Mouse (Mus musculus): ENCODE results near the gene Ccdc85b. TPM values are rescaled to one million over a fixed set of nuclear protein-coding genes. Genes with fewer than 3 reads are reported as not detected.
A peak's percentile ranks its signal among the peaks of the same experiment; 100 is the strongest.

Ccdc85b gene
- total and polyA plus RNA-seq, 3 experiments: 3.6 to 7.6 TPM; not detected in 1

- peak overlapping the region; percentile 64 for H3K27ac ChIP-seq (ENCODE audit: control insufficient read depth, low read depth, low read length)
- TF ChIP-seq ZMIZ1 (IDR thresholded peaks at IDR 0.05; ENCODE audit: low read depth, low read length) (no peak), SMC3 (IDR thresholded peaks at IDR 0.05; ENCODE audit: low read depth, low read length) (no peak), GABPA (IDR thresholded peaks at IDR 0.05; ENCODE audit: low read depth, low read length) (no peak), RAD21 (IDR thresholded peaks at IDR 0.05; ENCODE audit: low read depth, low read length) (no peak), CHD2 (IDR thresholded peaks at IDR 0.05; ENCODE audit: low read length) (no peak), SIN3A (IDR thresholded peaks at IDR 0.05; ENCODE audit: low read length) (no peak), MAX (IDR thresholded peaks at IDR 0.05; ENCODE audit: low read length) (no peak), POLR2A (IDR thresholded peaks at IDR 0.05; ENCODE audit: control insufficient read depth in 1 of 2, insufficient read depth in 1 of 2, low read depth in 1 of 2, low read length in 2 of 2, poor library complexity in 1 of 2) (no peak), CHD1 (IDR thresholded peaks at IDR 0.05; ENCODE audit: low read depth, low read length) (no peak), ZKSCAN1 (IDR thresholded peaks at IDR 0.05; ENCODE audit: low read depth, low read length) (no peak), TAL1 (IDR thresholded peaks at IDR 0.05; ENCODE audit: low read length) (no peak), RCOR1 (IDR thresholded peaks at IDR 0.05; ENCODE audit: low read depth, low read length) (no peak), ETS1 (IDR thresholded peaks at IDR 0.05; ENCODE audit: low read depth, low read length) (0 out of 2 replicates have a peak, but pooled peaks have one; percentile 17), EP300 (IDR thresholded peaks at IDR 0.05; ENCODE audit: low read depth in 1 of 2, low read length in 2 of 2) (0 out of 4 replicates have a peak, but pooled peaks of 1 of the 2 experiments have one; percentile 6), TCF12 (IDR thresholded peaks at IDR 0.05; ENCODE audit: low read depth, low read length) (no peak), MXI1 (IDR thresholded peaks at IDR 0.05; ENCODE audit: low read depth, low read length) (no peak), JUND (IDR thresholded peaks at IDR 0.05; ENCODE audit: low read depth, low read length) (no peak), CTCF (IDR thresholded peaks at IDR 0.05 in 2 of 3, conservative IDR thresholded peaks at IDR 0.05 in 1 of 3; ENCODE audit: control insufficient read depth in 1 of 3, insufficient read depth in 1 of 3, low read depth in 2 of 3, low read length in 3 of 3, poor library complexity in 1 of 3, severe bottlenecking in 1 of 3) (no peak), NELFE (IDR thresholded peaks at IDR 0.05; ENCODE audit: low read depth, low read length) (no peak), GATA1 (IDR thresholded peaks at IDR 0.05; ENCODE audit: low read depth, low read length) (peak; percentile 32; the same call in 1 of the 2 replicates)
Observed at GRCm38 (mm10) chr19:5408057-5409001, 49.4 kb downstream of the Ccdc85b start.

GRCm38 (mm10) chr19:5407133-5407532 is 50.6 kb downstream of the Ccdc85b start:
- Histone ChIP-seq H3K4me3 (ENCODE audit: control insufficient read depth in 1 of 2, insufficient read depth in 1 of 2, low read depth in 2 of 2, low read length in 2 of 2) (peak overlapping the region; percentile 45 to 79), H3K27ac (ENCODE audit: control insufficient read depth, low read depth, low read length) (peak overlapping the region; percentile 75), H3K9me3 (replicated peaks; ENCODE audit: insufficient read depth, low read length) (no peaks in the 10 kb centered on the region), H3K79me2 (ENCODE audit: control insufficient read depth, insufficient read depth, low read length, poor library complexity) (no peaks in the 10 kb centered on the region), H3K36me3 (ENCODE audit: control insufficient read depth in 1 of 2, insufficient read depth in 2 of 2, low read length in 2 of 2) (peaks cover 0 to 3% of the 10 kb centered on the region in 2 experiments; a peak in 2 of 4 replicates), H3K27me3 (ENCODE audit: control insufficient read depth in 1 of 2, insufficient read depth in 2 of 2, low read length in 2 of 2) (no peaks in the 10 kb centered on the region), H3K9ac (ENCODE audit: control insufficient read depth, low read depth, low read length, poor library complexity, severe bottlenecking) (peak overlapping the region; percentile 79), H3K4me1 (ENCODE audit: control insufficient read depth in 1 of 2, insufficient read depth in 2 of 2, low read length in 2 of 2) (peaks cover 6 to 19% of the 10 kb centered on the region in 2 experiments)
- peak; percentile 85 for DNase-seq (ENCODE audit: low read depth, low spot score)
- TF ChIP-seq CHD1 (IDR thresholded peaks at IDR 0.05; ENCODE audit: low read depth, low read length) (no peak), MAZ (IDR thresholded peaks at IDR 0.05; ENCODE audit: low read depth, low read length) (no peak), MEF2A (IDR thresholded peaks at IDR 0.05; ENCODE audit: extremely low read depth, insufficient replicate concordance, low read depth, low read length, poor library complexity, severe bottlenecking) (no peak), TBP (IDR thresholded peaks at IDR 0.05; ENCODE audit: low read depth, low read length) (no peak), POLR2AphosphoS2 (IDR thresholded peaks at IDR 0.05; ENCODE audit: low read length) (no peak), USF2 (IDR thresholded peaks at IDR 0.05; ENCODE audit: borderline replicate concordance in 1 of 2, insufficient read depth in 1 of 2, low read depth in 1 of 2, low read length in 2 of 2) (no peak), BHLHE40 (IDR thresholded peaks at IDR 0.05; ENCODE audit: borderline replicate concordance, low read depth, low read length) (no peak), SIN3A (IDR thresholded peaks at IDR 0.05; ENCODE audit: low read length) (0 out of 2 replicates have a peak, but pooled peaks have one; percentile 15), RCOR1 (IDR thresholded peaks at IDR 0.05; ENCODE audit: low read depth, low read length) (no peak), RAD21 (IDR thresholded peaks at IDR 0.05; ENCODE audit: low read depth, low read length) (peak; percentile 33), SMC3 (IDR thresholded peaks at IDR 0.05; ENCODE audit: low read depth, low read length) (peak; percentile 36; the same call in 1 of the 2 replicates), MAX (IDR thresholded peaks at IDR 0.05; ENCODE audit: low read length) (no peak), MYB (IDR thresholded peaks at IDR 0.05; ENCODE audit: low read depth, low read length) (no peak), NRF1 (IDR thresholded peaks at IDR 0.05; ENCODE audit: insufficient read depth, low read depth, low read length, poor library complexity, severe bottlenecking) (no peak), ELF1 (IDR thresholded peaks at IDR 0.05; ENCODE audit: low read depth, low read length) (no peak)

More at GRCm38 (mm10) chr19:5408057-5409001, 49.4 kb downstream of the Ccdc85b start:
- H3K4me3 ChIP-seq (ENCODE audit: control insufficient read depth in 1 of 2, insufficient read depth in 1 of 2, low read depth in 2 of 2, low read length in 2 of 2): no peak overlapping the region
- peaks cover 6 to 19% of the 10 kb centered on the region in 2 experiments for H3K4me1 ChIP-seq (ENCODE audit: control insufficient read depth in 1 of 2, insufficient read depth in 2 of 2, low read length in 2 of 2)
- H3K79me2 ChIP-seq (ENCODE audit: control insufficient read depth, insufficient read depth, low read length, poor library complexity): no peaks in the 10 kb centered on the region
- DNase-seq (ENCODE audit: low read depth, low spot score): peak; percentile 47
- H3K9ac ChIP-seq (ENCODE audit: control insufficient read depth, low read depth, low read length, poor library complexity, severe bottlenecking): no peak overlapping the region
- no peaks in the 10 kb centered on the region for H3K27me3 ChIP-seq (ENCODE audit: control insufficient read depth in 1 of 2, insufficient read depth in 2 of 2, low read length in 2 of 2)
- H3K36me3 ChIP-seq (ENCODE audit: control insufficient read depth in 1 of 2, insufficient read depth in 2 of 2, low read length in 2 of 2): peaks cover 0 to 3% of the 10 kb centered on the region in 2 experiments; a peak in 2 of 4 replicates
- no peaks in the 10 kb centered on the region for H3K9me3 ChIP-seq (replicated peaks; ENCODE audit: insufficient read depth, low read length)

All from MEL (cell line).